Mouse (Mus musculus): ENCODE data around the gene Rora. TPM values are rescaled to one million over a fixed set of nuclear protein-coding genes. Genes with fewer than 3 reads are reported as not detected.

The Rora gene
- total RNA-seq, 2 experiments from 2014 or later: 78.4 to 79.1 TPM

DNA sequence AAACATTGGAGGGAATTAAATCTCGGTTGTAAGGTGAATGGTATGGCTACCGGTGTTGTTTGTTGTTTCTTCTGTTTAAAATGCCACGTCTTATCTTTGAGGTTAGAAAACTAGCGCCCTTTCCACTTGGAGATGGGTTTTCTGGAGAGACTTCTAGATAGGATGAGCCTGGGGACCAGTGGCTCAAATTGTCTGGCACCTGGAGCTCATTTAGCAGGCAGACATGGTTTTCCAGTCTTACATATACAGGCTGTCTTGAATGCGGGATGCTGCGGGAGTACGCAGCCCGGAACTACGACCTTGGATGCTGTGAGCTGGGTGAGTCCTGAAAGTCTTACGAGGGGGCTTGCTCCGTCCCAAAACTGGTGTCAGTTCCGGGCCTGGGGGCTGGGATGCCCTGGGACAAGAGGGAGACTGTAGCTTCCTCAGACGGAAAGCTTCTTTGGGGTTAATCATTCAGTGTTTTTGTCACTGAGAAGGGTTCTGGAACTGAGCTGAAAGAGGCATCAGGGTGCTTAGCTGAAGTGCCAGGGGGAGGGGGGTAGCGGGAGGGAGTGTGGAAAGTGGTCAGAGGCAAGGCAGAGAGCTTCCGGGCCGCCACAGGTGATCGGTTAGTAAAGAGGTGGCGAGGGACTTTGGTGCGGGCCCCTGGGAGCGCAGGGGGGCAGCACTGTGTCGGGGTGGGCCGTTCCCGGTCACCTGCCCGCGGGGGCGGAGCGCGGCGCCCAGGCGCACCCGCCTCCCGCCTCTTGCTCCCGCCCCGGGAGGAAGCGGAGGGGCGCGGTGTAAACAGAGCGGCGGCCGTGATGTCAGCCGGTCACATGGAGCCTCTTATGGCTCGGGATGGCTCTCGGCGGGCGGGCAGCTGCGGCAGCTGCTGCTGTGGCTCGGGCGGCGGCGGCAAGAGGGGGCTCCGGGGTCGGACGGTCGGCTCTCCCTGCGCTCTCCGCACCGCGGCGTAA lies 635.8 kb downstream of the Rora start:
- intact Hi-C loops (cut with DNase I): loop anchor here (5.0 to 10.0 kb wide), 5 partner anchors 162 to 1272 kb away; partner anchors contain the start of gene Rora
- no peak; the same call in 1 of the 2 replicates for TF ChIP-seq CTCF (IDR thresholded peaks at IDR 0.05)
- peak overlapping the region; percentile 87 for H3K27ac ChIP-seq
- peak; percentile 80 to 82 for DNase-seq (ENCODE audit: extremely low spot score in 1 of 2, low spot score in 2 of 2)
- peak overlapping the region; percentile 90 for H3K4me3 ChIP-seq

- intact Hi-C loops (cut with DNase I): loop anchor here (5.0 to 10.0 kb wide), 5 partner anchors 163 to 1273 kb away; partner anchors contain the start of gene Rora
Measured at GRCm38 (mm10) chr9:69290018-69290880, 636.7 kb downstream of the Rora start.

DNA sequence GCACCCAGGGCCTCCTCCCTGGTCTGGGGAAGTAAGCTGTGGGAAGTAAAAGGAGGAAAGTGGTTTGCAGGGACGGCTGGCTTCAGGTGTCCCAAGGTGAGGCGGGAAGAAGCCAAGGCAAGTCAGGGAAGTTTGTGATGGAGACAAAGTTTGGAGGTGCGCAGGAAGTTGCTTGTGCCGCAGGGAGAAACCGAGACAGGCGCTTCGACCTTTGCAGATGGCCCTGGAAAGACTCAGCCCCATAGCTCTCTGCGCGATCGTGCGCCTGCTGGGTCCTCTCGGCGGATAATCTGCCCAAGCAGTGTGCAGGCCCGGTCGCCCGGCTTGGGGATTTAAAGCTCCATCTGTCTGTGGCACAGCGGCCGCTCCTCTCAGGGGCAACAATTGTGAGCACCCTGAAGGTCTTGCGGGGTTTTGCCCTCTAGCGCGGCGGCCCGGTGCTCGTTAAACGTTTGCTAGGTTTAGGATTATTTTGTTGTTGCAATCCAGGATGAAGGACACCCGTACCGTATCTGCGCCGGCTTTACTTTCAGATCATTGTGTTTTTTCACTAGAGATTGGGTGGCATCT lies 637.4 kb downstream of the Rora start:
- intact Hi-C loops (cut with DNase I): loop anchor here (5.0 to 10.0 kb wide), 5 partner anchors 164 to 1274 kb away; partner anchors contain the start of gene Rora
- peak in 1 of 2 experiments; percentile 37 for DNase-seq (ENCODE audit: extremely low spot score in 1 of 2, low spot score in 2 of 2)
- H3K27ac ChIP-seq: peak overlapping the region; percentile 87
- TF ChIP-seq CTCF (IDR thresholded peaks at IDR 0.05): no peak
- H3K4me3 ChIP-seq: peak overlapping the region; percentile 90

More at GRCm38 (mm10) chr9:69290018-69290880, 636.7 kb downstream of the Rora start:
- Histone ChIP-seq H3K4me3 (peak overlapping the region; percentile 90), H3K27ac (peak overlapping the region; percentile 87)
- peak; percentile 23 to 32 for DNase-seq (ENCODE audit: extremely low spot score in 1 of 2, low spot score in 2 of 2)
- no peak for TF ChIP-seq CTCF (IDR thresholded peaks at IDR 0.05)

GRCm38 (mm10) chr9:69291451-69291850 lies 637.9 kb downstream of the Rora start:
- TF ChIP-seq CTCF (IDR thresholded peaks at IDR 0.05): no peak
- H3K27ac ChIP-seq: no peak overlapping the region

GRCm38 (mm10) chr9:69292353-69292752 lies 638.8 kb downstream of the Rora start:
- intact Hi-C loops (cut with DNase I): loop anchor here (5.0 to 10.0 kb wide), 5 partner anchors 165 to 1275 kb away; partner anchors contain the start of gene Rora
- no peak for DNase-seq (ENCODE audit: extremely low spot score in 1 of 2, low spot score in 2 of 2)
- Histone ChIP-seq H3K4me3 (no peak overlapping the region), H3K27ac (no peak overlapping the region)
- TF ChIP-seq CTCF (IDR thresholded peaks at IDR 0.05): no peak

More at GRCm38 (mm10) chr9:69291451-69291850, 637.9 kb downstream of the Rora start:
- peak overlapping the region; percentile 90 for H3K4me3 ChIP-seq
- intact Hi-C loops (cut with DNase I): loop anchor here (5.0 to 10.0 kb wide), 5 partner anchors 164 to 1274 kb away; partner anchors contain the start of gene Rora
- DNase-seq (ENCODE audit: extremely low spot score in 1 of 2, low spot score in 2 of 2): no peak

- intact Hi-C loops (cut with DNase I): loop anchor here (5.0 to 10.0 kb wide), 5 partner anchors 166 to 1276 kb away; partner anchors contain the start of gene Rora
- Histone ChIP-seq H3K4me3 (no peak overlapping the region), H3K27ac (no peak overlapping the region)
- DNase-seq (ENCODE audit: extremely low spot score in 1 of 2, low spot score in 2 of 2): no peak
- no peak for TF ChIP-seq CTCF (IDR thresholded peaks at IDR 0.05)
Measured at GRCm38 (mm10) chr9:69292776-69293687, 639.4 kb downstream of the Rora start.

DNA sequence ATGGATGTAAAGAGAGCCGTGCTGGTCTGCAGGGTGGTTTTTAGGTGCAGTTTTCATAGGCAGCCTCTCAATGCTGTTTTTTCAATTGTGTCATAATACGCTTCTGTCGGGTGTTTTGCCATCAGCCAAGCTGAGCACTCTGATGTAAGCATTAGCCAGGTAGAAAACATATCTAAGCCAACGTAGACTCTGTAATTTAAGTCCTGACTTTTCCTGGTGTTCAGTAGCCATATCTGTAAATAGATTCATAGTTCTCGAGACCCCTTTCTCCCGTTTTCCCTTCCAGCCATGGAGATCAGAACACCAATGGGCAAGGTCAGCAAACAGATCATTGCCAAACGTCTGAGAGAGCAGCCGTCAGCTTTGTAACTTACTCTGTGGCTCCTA lies 640.1 kb downstream of the Rora start:
- no peak overlapping the region for H3K27ac ChIP-seq
- TF ChIP-seq CTCF (IDR thresholded peaks at IDR 0.05): no peak
- H3K4me3 ChIP-seq: no peak overlapping the region
- no peak for DNase-seq (ENCODE audit: extremely low spot score in 1 of 2, low spot score in 2 of 2)
- intact Hi-C loops (cut with DNase I): loop anchor here (5.0 to 10.0 kb wide), 5 partner anchors 166 to 1276 kb away; partner anchors contain the start of gene Rora

DNA sequence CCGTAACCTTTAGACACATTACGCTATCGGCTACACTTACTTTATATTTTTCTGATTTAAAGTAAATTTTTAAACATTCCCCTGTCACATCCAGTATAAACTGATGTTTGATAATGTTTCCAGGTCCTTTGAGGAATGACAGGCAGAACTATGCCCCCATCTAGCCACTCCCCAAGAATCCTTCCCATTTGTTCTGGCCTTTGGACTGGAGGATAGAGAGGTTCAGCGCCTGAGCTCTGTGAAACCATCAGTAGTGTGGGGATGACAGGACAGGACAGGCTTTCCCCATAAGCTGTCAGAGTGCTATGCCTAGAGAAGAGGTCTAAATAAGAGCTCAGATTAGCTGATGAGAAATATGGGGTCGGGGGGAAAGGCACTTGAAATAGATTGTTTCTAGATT lies 640.8 kb downstream of the Rora start:
- intact Hi-C loops (cut with DNase I): loop anchor here (5.0 to 10.0 kb wide), 5 partner anchors 167 to 1277 kb away; partner anchors contain the start of gene Rora
- no peak for TF ChIP-seq CTCF (IDR thresholded peaks at IDR 0.05)
- Histone ChIP-seq H3K4me3 (no peak overlapping the region), H3K27ac (no peak overlapping the region)
- DNase-seq (ENCODE audit: extremely low spot score in 1 of 2, low spot score in 2 of 2): no peak

DNA sequence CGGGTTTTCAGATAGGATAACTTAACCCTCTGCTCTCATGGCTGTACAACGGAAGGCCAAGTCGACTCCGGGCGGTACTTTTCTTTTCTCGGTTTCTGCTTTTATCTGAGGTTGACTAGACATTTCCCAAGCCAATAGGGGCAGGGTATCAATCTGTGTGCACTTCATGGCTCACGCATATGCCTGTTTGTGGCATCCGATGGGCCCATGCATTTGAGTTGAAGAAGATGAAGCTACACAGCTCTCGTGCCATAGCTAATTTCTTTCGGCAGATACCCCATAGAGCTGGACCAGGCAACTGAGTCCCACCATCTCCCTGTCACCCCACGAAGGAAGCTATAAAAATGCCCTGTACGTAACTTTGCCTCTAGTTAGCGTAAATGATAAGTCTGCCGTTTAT lies 641.3 kb downstream of the Rora start:
- Histone ChIP-seq H3K27ac (no peak overlapping the region), H3K4me3 (no peak overlapping the region)
- DNase-seq (ENCODE audit: extremely low spot score in 1 of 2, low spot score in 2 of 2): no peak
- TF ChIP-seq CTCF (IDR thresholded peaks at IDR 0.05): no peak
- intact Hi-C loops (cut with DNase I): loop anchor here (5.0 to 10.0 kb wide), 7 partner anchors 168 to 1278 kb away; partner anchors contain the start of gene Rora

DNA sequence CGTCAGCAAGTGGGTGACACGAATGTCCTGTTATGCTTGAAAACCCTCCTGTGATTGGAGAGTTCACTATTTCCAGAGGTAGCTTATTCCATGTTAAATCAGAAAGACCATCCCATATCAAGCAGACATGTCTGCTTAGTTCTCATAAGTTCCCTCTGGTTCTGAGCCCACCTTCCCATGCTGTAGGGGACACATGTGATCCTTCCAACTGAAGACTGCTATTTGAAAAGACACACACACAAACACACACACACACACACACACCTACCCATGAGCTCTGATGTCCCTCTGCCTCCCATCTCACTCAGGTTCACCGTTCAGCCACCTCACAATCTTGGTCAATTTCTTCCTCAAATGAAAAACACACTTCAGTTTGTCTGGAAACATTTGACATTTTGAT lies 642.2 kb downstream of the Rora start:
- intact Hi-C loops (cut with DNase I): loop anchor here (5.0 to 10.0 kb wide), 4 partner anchors 329 to 641 kb away; partner anchors contain the start of gene Rora
- Histone ChIP-seq H3K4me3 (no peak overlapping the region), H3K27ac (no peak overlapping the region)
- TF ChIP-seq CTCF (IDR thresholded peaks at IDR 0.05): no peak
- DNase-seq (ENCODE audit: extremely low spot score in 1 of 2, low spot score in 2 of 2): no peak

Data from left cerebral cortex, adult 2 months (tissue).